Mouse (Mus musculus) heart, postnatal 0 days (tissue): ENCODE results near the gene Dram1. TPM values are rescaled to one million over a fixed set of nuclear protein-coding genes. Genes with fewer than 3 reads are reported as not detected.
A peak's percentile ranks its signal among the peaks of the same experiment; 100 is the strongest.

ENCODE experiments used
- ATAC-seq: fragments of 200-750 bp; cut with Nextera tagmentation; 2 replicates; pipeline ENCODE4 v1.8.0; 2017; ENCODE audit warnings: low read depth, moderate number of reproducible peaks, moderate library complexity; ENCODE audit not compliant: insufficient read depth
- DNase-seq: peaks from one replicate; pipeline ENCODE4 v3.0.0-alpha.2; 2016; ENCODE audit warnings: low spot score
- H3K27ac ChIP-seq: fragments of 300-500 bp; sonication (generic); 2 replicates; pipeline ENCODE4 v1.5.1; 2014; ENCODE audit warnings: low read depth, mild to moderate bottlenecking
- H3K27me3 ChIP-seq: fragments of 300-500 bp; sonication (generic); 2 replicates; pipeline ENCODE4 v1.6.1; 2014; ENCODE audit warnings: low read length, mixed read lengths; ENCODE audit not compliant: control insufficient read depth, insufficient read depth
- H3K36me3 ChIP-seq: fragments of 300-500 bp; sonication (generic); replicated peaks from 2 replicates; pipeline ENCODE4 v1.6.1; 2014; ENCODE audit warnings: low read length, mixed read lengths; ENCODE audit not compliant: control insufficient read depth, insufficient read depth
- H3K4me1 ChIP-seq: fragments of 300-500 bp; sonication (generic); 2 replicates; pipeline ENCODE4 v1.6.1; 2014; ENCODE audit warnings: antibody characterized with exemption; ENCODE audit not compliant: control insufficient read depth, insufficient read depth
- H3K4me2 ChIP-seq: fragments of 300-500 bp; sonication (generic); 2 replicates; pipeline ENCODE4 v1.6.1; 2014; ENCODE audit warnings: low read depth, mild to moderate bottlenecking, low read length, moderate library complexity
- H3K4me3 ChIP-seq: fragments of 300-500 bp; sonication (generic); 2 replicates; pipeline ENCODE4 v1.5.1; 2014; ENCODE audit warnings: low read depth, low read length
- H3K9ac ChIP-seq: fragments of 300-500 bp; sonication (generic); replicated peaks from 2 replicates; pipeline ENCODE4 v1.6.1; 2014; ENCODE audit warnings: low read depth, low read length, mixed read lengths
- H3K9me3 ChIP-seq: fragments of 300-500 bp; sonication (generic); replicated peaks from 2 replicates; pipeline ENCODE4 v1.6.1; 2016; ENCODE audit warnings: low read length; ENCODE audit not compliant: control insufficient read depth
- CTCF ChIP-seq: IDR thresholded peaks from 2 replicates; pipeline ENCODE4 v1.5.1; 2016; ENCODE audit warnings: antibody characterized with exemption, control low read depth, low read depth
- EP300 ChIP-seq: IDR thresholded peaks from 2 replicates; pipeline ENCODE4 v1.6.1; 2016; ENCODE audit warnings: antibody characterized with exemption, low read depth
- WGBS: fragments of 180-500 bp; shearing (Covaris S2); extraction: QIAGEN DNeasy Blood & Tissue Kit; methylation state at CpG from one replicate; pipeline ENCODE4 v1.1.7; 2014; 5-methylcytosine and 5-hydroxymethylcytosine counted together
- polyA plus RNA-seq: library from polyadenylated mRNA; unstranded; fragments of >200 nt; fragmentation: Nextera tagmentation; extraction: Ambion mirVana; gene quantifications from 2 replicates; pipeline ENCODE4 v1.2.1, GENCODE M21; 2015
- total RNA-seq: library from RNA; depleted of rRNA; stranded (reverse); fragments of >200 nt; gene quantifications from 2 replicates; pipeline ENCODE4 v1.2.3, GENCODE M21; 2014; ENCODE audit warnings: low replicate concordance; rRNA removed

The Dram1 gene
- 1.5 and 2.2 TPM in 2 replicates for total RNA-seq
- 1.2 and 1.8 TPM in 2 replicates for polyA plus RNA-seq

GRCm38 (mm10) chr10:88379013-88379885, at the start of gene Dram1, which contains the start of gene Gnptab:
TSS of gene Dram1 (minus strand) at chr10:88379080.
TSS of gene Gnptab (plus strand) at chr10:88379132.
- no peaks in the 10 kb centered on the region for H3K9me3 ChIP-seq
- H3K9ac ChIP-seq = peak within 1 kb of the TSS; percentile 69
- H3K36me3 ChIP-seq = no peaks in the 10 kb centered on the region
- no peaks in the 10 kb centered on the region for H3K27me3 ChIP-seq
- under 1% methylated on average over 86 of the region's 87 CpGs for WGBS
- ATAC-seq = peak; percentile 86
- peak within 1 kb of the TSS; percentile 90 for H3K4me2 ChIP-seq
- TF ChIP-seq CTCF (peak; percentile 84), EP300 (no peak)
- H3K27ac ChIP-seq = peak within 1 kb of the TSS; percentile 77
- DNase-seq = peak; percentile 81
- H3K4me1 ChIP-seq = peaks cover 28% of the 10 kb centered on the region
- peak within 1 kb of the TSS; percentile 75 for H3K4me3 ChIP-seq

GRCm38 (mm10) chr10:88427998-88428397, 49.1 kb upstream of the Dram1 start:
- TF ChIP-seq EP300 (no peak), CTCF (no peak)
- 89% methylated on average over 6 of the region's 6 CpGs for WGBS
- ATAC-seq = no peak

GRCm38 (mm10) chr10:88426896-88427295, 48.0 kb upstream of the Dram1 start:
- H3K4me2 ChIP-seq = no peak overlapping the region
- no peak for ATAC-seq
- 54% methylated on average over 5 of the region's 5 CpGs for WGBS
- no peak for DNase-seq
- peaks cover 56% of the 10 kb centered on the region for H3K36me3 ChIP-seq
- no peak overlapping the region for H3K9ac ChIP-seq
- no peak overlapping the region for H3K27ac ChIP-seq
- no peak overlapping the region for H3K4me3 ChIP-seq
- no peak for TF ChIP-seq EP300
- TF ChIP-seq CTCF = no peak
- H3K4me1 ChIP-seq = no peaks in the 10 kb centered on the region
- no peaks in the 10 kb centered on the region for H3K9me3 ChIP-seq
- no peaks in the 10 kb centered on the region for H3K27me3 ChIP-seq

More at GRCm38 (mm10) chr10:88427998-88428397, 49.1 kb upstream of the Dram1 start:
- no peak overlapping the region for H3K4me2 ChIP-seq
- H3K36me3 ChIP-seq = peaks cover 54% of the 10 kb centered on the region
- H3K9me3 ChIP-seq = no peaks in the 10 kb centered on the region
- no peak overlapping the region for H3K9ac ChIP-seq
- H3K4me1 ChIP-seq = no peaks in the 10 kb centered on the region
- no peak overlapping the region for H3K4me3 ChIP-seq
- no peak overlapping the region for H3K27ac ChIP-seq
- no peak for DNase-seq
- no peaks in the 10 kb centered on the region for H3K27me3 ChIP-seq

GRCm38 (mm10) chr10:88426158-88426816, 47.4 kb upstream of the Dram1 start:
- peak; percentile 77 for TF ChIP-seq CTCF
- TF ChIP-seq EP300 = no peak
- H3K4me3 ChIP-seq = no peak overlapping the region
- peaks cover under 1% of the 10 kb centered on the region; the same call in 1 of the 2 replicates for H3K4me1 ChIP-seq
- no peak overlapping the region for H3K27ac ChIP-seq
- ATAC-seq (peak; percentile 71; the same call in 1 of the 2 replicates), DNase-seq (peak; percentile 79)
- no peak overlapping the region for H3K9ac ChIP-seq
- no peaks in the 10 kb centered on the region for H3K9me3 ChIP-seq
- peaks cover 52% of the 10 kb centered on the region for H3K36me3 ChIP-seq
- no peak overlapping the region for H3K4me2 ChIP-seq
- WGBS = 98% methylated on average over 2 of the region's 2 CpGs
- H3K27me3 ChIP-seq = no peaks in the 10 kb centered on the region

- H3K4me3 ChIP-seq = no peak overlapping the region
- TF ChIP-seq CTCF = no peak
- TF ChIP-seq EP300 = no peak
- H3K9me3 ChIP-seq = no peaks in the 10 kb centered on the region
- no peaks in the 10 kb centered on the region for H3K27me3 ChIP-seq
- ATAC-seq = peak; percentile 89
- H3K36me3 ChIP-seq = peaks cover 39% of the 10 kb centered on the region
- peak overlapping the region; percentile 2; the same call in 1 of the 2 replicates for H3K4me2 ChIP-seq
- peak; percentile 61 for DNase-seq
- WGBS = 52% methylated on average over 19 of the region's 19 CpGs
- H3K9ac ChIP-seq = no peak overlapping the region
- peak overlapping the region; percentile 58 for H3K27ac ChIP-seq
- peaks cover 5% of the 10 kb centered on the region for H3K4me1 ChIP-seq
Measured at GRCm38 (mm10) chr10:88420655-88421435, 42.0 kb upstream of the Dram1 start.
